Mouse (Mus musculus) kidney, postnatal 25 days (tissue): ENCODE measurements at regions not wholly inside any gene's neighbourhood (a gene's known extent, or its start where the extent isn't known, plus 50 kb on each side); places are given as distances from the start of the nearest gene placed in this dataset.

ENCODE experiments used
- DNase-seq, 2 experiments: peaks; one replicate each; pipeline ENCODE4 v3.0.0; 2021; ENCODE audit warnings: mixed read lengths in 2 of 2

DNA sequence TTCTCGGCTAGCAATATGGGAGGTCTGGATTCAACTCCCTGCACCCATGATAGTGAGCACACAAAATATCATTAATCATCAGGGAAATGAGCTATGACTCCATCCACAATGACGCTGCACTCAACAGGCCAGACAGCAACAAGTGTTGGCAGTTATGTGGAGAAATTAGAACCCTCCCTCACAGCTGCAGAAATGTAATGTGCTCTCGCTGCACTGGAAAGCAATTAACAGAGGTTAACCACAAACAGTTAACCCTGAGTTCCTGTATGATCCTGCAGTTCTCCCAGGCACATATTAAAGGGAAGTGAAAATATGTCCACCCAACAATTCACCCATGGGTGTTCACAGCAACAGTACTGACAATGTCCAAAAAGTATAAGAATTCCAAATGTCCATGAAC lies 54.0 kb upstream of the Jade2 start:
- no peak for DNase-seq

DNA sequence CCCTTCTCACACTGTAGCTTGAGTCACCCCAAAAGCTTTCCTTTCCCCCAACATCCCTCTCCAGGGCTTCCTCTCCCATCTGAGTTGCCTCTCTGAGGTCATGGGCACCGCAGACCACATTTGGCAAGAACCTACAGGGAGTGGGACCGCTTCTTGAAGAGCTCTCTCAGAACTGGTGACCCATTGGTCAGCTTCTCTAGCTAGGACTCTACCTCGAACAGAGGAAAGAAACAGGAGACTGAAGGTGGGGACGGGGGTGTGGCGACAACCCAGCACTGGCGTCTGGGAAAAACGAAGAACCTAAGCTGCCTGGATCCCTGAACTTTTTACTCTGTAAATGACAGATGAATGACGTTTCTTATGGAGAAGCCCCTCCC lies 51.8 kb upstream of the Cdkn2aipnl start:
- DNase-seq = no peak

DNA sequence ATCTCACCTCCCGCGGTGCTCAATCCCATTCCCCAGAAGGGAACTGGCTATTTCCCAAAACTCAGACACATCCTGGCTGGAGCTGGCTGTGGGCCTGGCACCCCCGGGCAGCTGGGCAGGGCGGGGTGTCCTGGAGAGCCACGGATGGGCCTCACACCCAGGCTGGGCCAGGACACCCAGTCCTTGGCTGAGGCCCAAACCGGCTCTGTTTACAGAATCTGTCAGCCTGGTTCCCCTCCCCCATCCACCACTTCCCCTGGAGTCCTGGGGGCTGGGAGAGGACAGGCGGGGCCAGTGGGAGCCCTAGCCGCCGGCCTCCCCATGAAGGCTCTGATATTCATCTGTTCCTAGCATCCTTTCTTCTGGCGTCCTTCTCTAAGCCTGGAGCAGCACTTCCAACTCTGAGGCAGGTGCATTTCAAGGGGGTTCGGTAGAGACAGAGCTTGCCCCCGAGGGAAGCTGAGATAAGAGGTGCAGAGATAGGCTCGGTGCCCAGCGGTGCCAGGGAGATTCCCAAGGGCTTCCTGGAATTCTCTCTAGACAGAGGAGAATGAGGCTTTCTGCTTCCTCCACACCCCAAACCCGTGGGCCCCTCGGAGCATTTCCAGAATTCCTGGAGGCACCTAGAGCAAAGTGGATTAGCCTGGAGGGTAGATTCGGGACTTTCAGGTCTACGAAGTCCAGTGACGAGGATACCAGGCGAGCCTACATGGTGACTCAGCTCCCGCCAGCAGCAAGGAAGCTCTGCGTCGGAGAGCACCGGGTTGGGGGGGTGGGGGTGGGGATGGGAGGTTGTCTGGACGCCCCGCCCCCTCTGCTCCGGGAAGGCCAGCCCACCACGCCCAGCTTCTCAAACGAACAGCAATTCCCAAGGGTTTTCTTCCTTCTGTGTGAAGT lies 51.2 kb upstream of the Cdkn2aipnl start:
- peak; percentile 97 to 99 for DNase-seq
